Mouse (Mus musculus) MEL (cell line): ENCODE measurements around the gene Atg4a-ps.
"Not testable (repeated sequence)": the region's sequence is repeated elsewhere in the genome, so short reads cannot be mapped to it uniquely, and the experiment has no call there.

Source experiments
- CTCF ChIP-seq, 3 experiments: IDR thresholded peaks in 2 of 3; conservative IDR thresholded peaks in 1 of 3; 2 replicates each; pipeline ENCODE4 v1.5.1; 2011 to 2012; ENCODE audit warnings: low read length in 3 of 3, low read depth in 2 of 3, mild to moderate bottlenecking in 2 of 3, improper control_type of control experiment in 1 of 3, inconsistent platforms in 1 of 3, mixed read lengths in 1 of 3, moderate library complexity in 1 of 3; ENCODE audit not compliant: control insufficient read depth in 1 of 3, insufficient read depth in 1 of 3, poor library complexity in 1 of 3, severe bottlenecking in 1 of 3
- ELF1 ChIP-seq: IDR thresholded peaks from 2 replicates; pipeline ENCODE4 v1.6.1; 2014; ENCODE audit warnings: low read depth, mild to moderate bottlenecking, inconsistent platforms, low read length, improper control_type of control experiment, moderate library complexity
- GATA1 ChIP-seq: IDR thresholded peaks from 2 replicates; pipeline ENCODE4 v1.6.1; 2011; ENCODE audit warnings: low read depth, low read length, improper control_type of control experiment
- KAT2A ChIP-seq: conservative IDR thresholded peaks from 2 replicates; pipeline ENCODE4 v1.6.1; 2012; ENCODE audit warnings: low read depth, low read length, improper control_type of control experiment, inconsistent platforms
- MAFK ChIP-seq: IDR thresholded peaks from 2 replicates; pipeline ENCODE4 v1.6.1; 2011; ENCODE audit warnings: low read depth, mild to moderate bottlenecking, low read length, improper control_type of control experiment, borderline replicate concordance
- NRF1 ChIP-seq: IDR thresholded peaks from 2 replicates; pipeline ENCODE4 v1.6.1; 2014; ENCODE audit warnings: low read depth, mild to moderate bottlenecking, inconsistent platforms, low read length, improper control_type of control experiment, moderate library complexity; ENCODE audit not compliant: poor library complexity, insufficient read depth, severe bottlenecking
- SMC3 ChIP-seq: IDR thresholded peaks from 2 replicates; pipeline ENCODE4 v1.6.1; 2011; ENCODE audit warnings: low read depth, low read length, improper control_type of control experiment
- USF1 ChIP-seq: IDR thresholded peaks from 2 replicates; pipeline ENCODE4 v1.6.1; 2014; ENCODE audit warnings: low read depth, mild to moderate bottlenecking, inconsistent platforms, low read length, improper control_type of control experiment, moderate library complexity
- ZMIZ1 ChIP-seq: IDR thresholded peaks from 2 replicates; pipeline ENCODE4 v1.6.1; 2012; ENCODE audit warnings: low read depth, mild to moderate bottlenecking, inconsistent platforms, low read length, improper control_type of control experiment, moderate library complexity

GRCm38 (mm10) chr3:103645968-103646367 lies at the start of gene Atg4a-ps:
- TF ChIP-seq NRF1; ELF1; ZMIZ1; CTCF (IDR thresholded peaks at IDR 0.05 in 2 of 3, conservative IDR thresholded peaks at IDR 0.05 in 1 of 3; ENCODE audit: control insufficient read depth in 1 of 3, insufficient read depth in 1 of 3, low read depth in 2 of 3, low read length in 3 of 3, poor library complexity in 1 of 3, severe bottlenecking in 1 of 3); GATA1; MAFK; SMC3; USF1; KAT2A: not testable (repeated sequence)
